Mouse (Mus musculus): ENCODE measurements around the gene Pgrmc2. TPM values are rescaled to one million over a fixed set of nuclear protein-coding genes. Genes with fewer than 3 reads are reported as not detected.

Pgrmc2 gene
- polyA plus RNA-seq, 1 experiment from 2014 or later = 96.2 TPM

DNA sequence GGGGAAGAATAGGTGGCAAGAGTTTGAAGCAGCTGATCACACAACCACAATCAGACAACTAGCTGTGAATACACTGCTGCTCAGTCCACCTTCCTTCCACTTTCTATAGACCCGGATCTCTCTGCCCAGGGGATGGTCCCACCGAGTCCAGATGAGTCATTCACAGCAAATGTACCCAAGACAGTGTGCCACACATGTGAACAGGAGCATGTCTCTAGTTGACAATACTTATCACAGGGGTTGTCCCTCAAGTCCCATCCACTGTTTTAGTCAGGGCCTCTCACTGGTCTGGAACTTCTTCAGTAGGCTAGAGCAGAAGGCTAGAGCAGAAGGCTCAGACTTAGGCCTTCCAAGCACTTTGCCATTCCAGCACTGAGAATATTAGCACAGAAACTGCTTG is 20.1 kb downstream of the Pgrmc2 start:
- WGBS = 94% methylated on average over 2 of the region's 2 CpGs
- Histone ChIP-seq H3K36me3 (ENCODE audit: control insufficient read depth, insufficient read depth) (peaks cover 11% of the 10 kb centered on the region; the same call in 1 of the 2 replicates), H3K4me2 (replicated peaks; ENCODE audit: low read depth) (no peak overlapping the region), H3K27ac (ENCODE audit: low read depth, low read length) (no peak overlapping the region), H3K4me3 (ENCODE audit: low read depth, low read length) (no peak overlapping the region), H3K27me3 (replicated peaks; ENCODE audit: control insufficient read depth, insufficient read depth, low read length) (no peaks in the 10 kb centered on the region), H3K4me1 (replicated peaks; ENCODE audit: control insufficient read depth, insufficient read depth, low read length) (no peaks in the 10 kb centered on the region), H3K9ac (ENCODE audit: low read depth, low read length) (no peak overlapping the region), H3K9me3 (ENCODE audit: control insufficient read depth) (no peaks in the 10 kb centered on the region)
- no peak for TF ChIP-seq CTCF (IDR thresholded peaks at IDR 0.05; ENCODE audit: low read depth)
- ATAC-seq = no peak

GRCm38 (mm10) chr3:41061831-41062565 is 20.8 kb downstream of the Pgrmc2 start:
- Histone ChIP-seq H3K4me1 (replicated peaks; ENCODE audit: control insufficient read depth, insufficient read depth, low read length) (no peaks in the 10 kb centered on the region), H3K9me3 (ENCODE audit: control insufficient read depth) (no peaks in the 10 kb centered on the region), H3K4me3 (ENCODE audit: low read depth, low read length) (no peak overlapping the region), H3K4me2 (replicated peaks; ENCODE audit: low read depth) (no peak overlapping the region), H3K9ac (ENCODE audit: low read depth, low read length) (no peak overlapping the region), H3K36me3 (ENCODE audit: control insufficient read depth, insufficient read depth) (peaks cover 5% of the 10 kb centered on the region; the same call in 1 of the 2 replicates), H3K27ac (ENCODE audit: low read depth, low read length) (no peak overlapping the region), H3K27me3 (replicated peaks; ENCODE audit: control insufficient read depth, insufficient read depth, low read length) (no peaks in the 10 kb centered on the region)
- 63% methylated on average over 3 of the region's 3 CpGs for WGBS
- 0 out of 2 replicates have a peak, but pooled peaks have one; percentile 23 for ATAC-seq
- no peak for TF ChIP-seq CTCF (IDR thresholded peaks at IDR 0.05; ENCODE audit: low read depth)

- ATAC-seq = no peak
Observed at GRCm38 (mm10) chr3:41059249-41059648, 23.6 kb downstream of the Pgrmc2 start.

DNA sequence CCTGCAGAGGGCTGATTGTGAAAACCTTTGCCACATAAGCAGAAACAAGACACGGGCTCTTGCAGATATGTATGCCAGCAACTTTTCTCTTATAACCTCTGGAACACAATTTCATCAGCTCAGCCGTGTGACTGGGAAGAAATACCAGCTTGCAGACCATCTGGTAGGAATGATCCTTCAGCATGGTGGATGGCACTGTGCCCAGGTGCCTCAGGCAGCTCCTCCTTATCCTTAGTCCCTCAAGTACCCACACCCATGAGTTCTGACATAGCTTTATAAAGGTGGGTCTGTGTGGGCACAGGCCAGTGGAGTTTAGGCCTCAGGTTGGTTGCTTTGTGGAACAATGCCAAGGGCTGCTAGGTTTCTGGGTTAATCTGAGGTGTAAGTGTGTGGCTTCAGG is 24.5 kb downstream of the Pgrmc2 start:
- 58% methylated on average over 2 of the region's 2 CpGs for WGBS
- no peak overlapping the region for H3K9ac ChIP-seq (ENCODE audit: low read depth, low read length)
- no peaks in the 10 kb centered on the region for H3K36me3 ChIP-seq (ENCODE audit: control insufficient read depth, insufficient read depth)

More at GRCm38 (mm10) chr3:41059249-41059648, 23.6 kb downstream of the Pgrmc2 start:
- no peaks in the 10 kb centered on the region for H3K27me3 ChIP-seq (replicated peaks; ENCODE audit: control insufficient read depth, insufficient read depth, low read length)
- H3K9me3 ChIP-seq (ENCODE audit: control insufficient read depth) = no peaks in the 10 kb centered on the region
- peaks cover 5% of the 10 kb centered on the region; the same call in 1 of the 2 replicates for H3K36me3 ChIP-seq (ENCODE audit: control insufficient read depth, insufficient read depth)
- TF ChIP-seq CTCF (IDR thresholded peaks at IDR 0.05; ENCODE audit: low read depth) = no peak
- H3K27ac ChIP-seq (ENCODE audit: low read depth, low read length) = no peak overlapping the region
- no peak overlapping the region for H3K4me2 ChIP-seq (replicated peaks; ENCODE audit: low read depth)
- no peak overlapping the region for H3K4me3 ChIP-seq (ENCODE audit: low read depth, low read length)
- H3K9ac ChIP-seq (ENCODE audit: low read depth, low read length) = no peak overlapping the region
- WGBS = 94% methylated on average over 3 of the region's 3 CpGs
- no peaks in the 10 kb centered on the region for H3K4me1 ChIP-seq (replicated peaks; ENCODE audit: control insufficient read depth, insufficient read depth, low read length)

DNA sequence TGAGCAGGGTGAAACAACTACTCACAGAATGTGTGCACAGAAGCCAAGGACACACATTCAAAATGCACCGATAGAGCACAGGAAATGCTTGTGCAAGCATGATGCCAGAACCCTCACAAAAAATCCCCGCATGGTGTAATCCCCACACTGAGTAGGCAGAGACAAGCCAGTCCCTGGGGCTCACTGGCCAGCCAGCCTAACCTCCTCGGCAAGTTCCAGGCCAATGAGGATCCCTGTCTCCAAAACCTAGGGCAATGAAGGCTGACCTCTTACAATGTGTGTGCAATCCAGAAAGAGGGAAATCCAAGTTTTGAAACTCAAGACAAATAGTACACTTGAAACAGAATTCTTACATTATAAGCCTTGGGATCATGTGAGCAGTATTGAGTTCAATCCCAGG is 29.5 kb downstream of the Pgrmc2 start:
- Histone ChIP-seq H3K36me3 (ENCODE audit: control insufficient read depth, insufficient read depth) (no peaks in the 10 kb centered on the region), H3K27ac (ENCODE audit: low read depth, low read length) (no peak overlapping the region), H3K9me3 (ENCODE audit: control insufficient read depth) (no peaks in the 10 kb centered on the region), H3K4me1 (replicated peaks; ENCODE audit: control insufficient read depth, insufficient read depth, low read length) (no peaks in the 10 kb centered on the region), H3K9ac (ENCODE audit: low read depth, low read length) (no peak overlapping the region), H3K27me3 (replicated peaks; ENCODE audit: control insufficient read depth, insufficient read depth, low read length) (no peaks in the 10 kb centered on the region), H3K4me3 (ENCODE audit: low read depth, low read length) (no peak overlapping the region), H3K4me2 (replicated peaks; ENCODE audit: low read depth) (no peak overlapping the region)
- TF ChIP-seq CTCF (IDR thresholded peaks at IDR 0.05; ENCODE audit: low read depth) = no peak
- ATAC-seq = no peak
- 86% methylated on average over 3 of the region's 3 CpGs for WGBS

More for the DNA sequence above, 24.5 kb downstream of the Pgrmc2 start:
- H3K4me1 ChIP-seq (replicated peaks; ENCODE audit: control insufficient read depth, insufficient read depth, low read length) = no peaks in the 10 kb centered on the region
- H3K4me3 ChIP-seq (ENCODE audit: low read depth, low read length) = no peak overlapping the region
- TF ChIP-seq CTCF (IDR thresholded peaks at IDR 0.05; ENCODE audit: low read depth) = no peak
- H3K9me3 ChIP-seq (ENCODE audit: control insufficient read depth) = no peaks in the 10 kb centered on the region
- H3K4me2 ChIP-seq (replicated peaks; ENCODE audit: low read depth) = no peak overlapping the region
- no peaks in the 10 kb centered on the region for H3K27me3 ChIP-seq (replicated peaks; ENCODE audit: control insufficient read depth, insufficient read depth, low read length)
- no peak for ATAC-seq
- H3K27ac ChIP-seq (ENCODE audit: low read depth, low read length) = no peak overlapping the region

GRCm38 (mm10) chr3:41047838-41048237 is 35.0 kb downstream of the Pgrmc2 start:
- ATAC-seq = no peak
- H3K9me3 ChIP-seq (ENCODE audit: control insufficient read depth) = no peaks in the 10 kb centered on the region
- H3K27ac ChIP-seq (ENCODE audit: low read depth, low read length) = no peak overlapping the region
- H3K27me3 ChIP-seq (replicated peaks; ENCODE audit: control insufficient read depth, insufficient read depth, low read length) = no peaks in the 10 kb centered on the region
- no peak for TF ChIP-seq CTCF (IDR thresholded peaks at IDR 0.05; ENCODE audit: low read depth)
- no peak overlapping the region for H3K4me3 ChIP-seq (ENCODE audit: low read depth, low read length)
- WGBS = 90% methylated on average over 6 of the region's 6 CpGs
- H3K36me3 ChIP-seq (ENCODE audit: control insufficient read depth, insufficient read depth) = no peaks in the 10 kb centered on the region
- no peak overlapping the region for H3K9ac ChIP-seq (ENCODE audit: low read depth, low read length)
- H3K4me2 ChIP-seq (replicated peaks; ENCODE audit: low read depth) = no peak overlapping the region
- no peaks in the 10 kb centered on the region for H3K4me1 ChIP-seq (replicated peaks; ENCODE audit: control insufficient read depth, insufficient read depth, low read length)

All from intestine, postnatal 0 days (tissue).